Mouse (Mus musculus): ENCODE data around the gene Cadm1.
A peak's percentile ranks its signal among the peaks of the same experiment; 100 is the strongest.

Cadm1 gene

GRCm38 (mm10) chr9:47892995-47893394 is 363.0 kb downstream of the Cadm1 start:
- no peak for DNase-seq

- DNase-seq = no peak
Observed at GRCm38 (mm10) chr9:47894096-47894495, 364.1 kb downstream of the Cadm1 start.

GRCm38 (mm10) chr9:47894661-47895060 is 364.7 kb downstream of the Cadm1 start:
- DNase-seq = no peak

GRCm38 (mm10) chr9:47895121-47895520 is 365.1 kb downstream of the Cadm1 start:
- no peak for DNase-seq

GRCm38 (mm10) chr9:47900734-47901133 is 370.8 kb downstream of the Cadm1 start:
- DNase-seq = no peak

GRCm38 (mm10) chr9:47903661-47904060 is 373.7 kb downstream of the Cadm1 start:
- no peak for DNase-seq

GRCm38 (mm10) chr9:47904339-47904922 is 374.5 kb downstream of the Cadm1 start:
- DNase-seq = peak; percentile 3

- no peak for DNase-seq
Observed at GRCm38 (mm10) chr9:47906521-47906920, 376.5 kb downstream of the Cadm1 start.

All from kidney, adult 9 months (tissue).